Mouse (Mus musculus): ENCODE data around the gene Gmeb1. TPM values are rescaled to one million over a fixed set of nuclear protein-coding genes. Genes with fewer than 3 reads are reported as not detected.

Gene Gmeb1
- polyA plus RNA-seq, 1 experiment from 2014 or later: 17.0 TPM

GRCm38 (mm10) chr4:132266835-132267349, 5.5 kb upstream of the Gmeb1 start:
- ATAC-seq (no peak), DNase-seq (ENCODE audit: low spot score) (no peak)
- Histone ChIP-seq H3K4me2 (replicated peaks; ENCODE audit: low read depth, low read length) (no peak overlapping the region), H3K9ac (replicated peaks; ENCODE audit: low read depth) (no peak overlapping the region), H3K4me3 (ENCODE audit: low read depth, low read length) (no peak overlapping the region), H3K27ac (ENCODE audit: low read length) (no peak overlapping the region), H3K36me3 (ENCODE audit: insufficient read depth, low read length) (no peaks in the 10 kb centered on the region), H3K27me3 (replicated peaks; ENCODE audit: insufficient read depth, low read length) (no peaks in the 10 kb centered on the region), H3K9me3 (ENCODE audit: low read length) (no peaks in the 10 kb centered on the region), H3K4me1 (ENCODE audit: insufficient read depth, low read depth, low read length) (peaks cover 3% of the 10 kb centered on the region; the same call in 1 of the 2 replicates)
- WGBS: 73% methylated on average over 3 of the region's 3 CpGs
- TF ChIP-seq CTCF (IDR thresholded peaks at IDR 0.05) (no peak), EP300 (IDR thresholded peaks at IDR 0.05) (no peak)

GRCm38 (mm10) chr4:132263313-132263712, 1.9 kb upstream of the Gmeb1 start:
- DNase-seq (ENCODE audit: low spot score) (no peak), ATAC-seq (no peak)
- Histone ChIP-seq H3K27ac (ENCODE audit: low read length) (no peak overlapping the region), H3K9me3 (ENCODE audit: low read length) (no peaks in the 10 kb centered on the region), H3K4me3 (ENCODE audit: low read depth, low read length) (no peak overlapping the region), H3K4me1 (ENCODE audit: insufficient read depth, low read depth, low read length) (peaks cover 11% of the 10 kb centered on the region; the same call in 1 of the 2 replicates), H3K4me2 (replicated peaks; ENCODE audit: low read depth, low read length) (no peak overlapping the region), H3K27me3 (replicated peaks; ENCODE audit: insufficient read depth, low read length) (no peaks in the 10 kb centered on the region), H3K9ac (replicated peaks; ENCODE audit: low read depth) (no peak overlapping the region), H3K36me3 (ENCODE audit: insufficient read depth, low read length) (no peaks in the 10 kb centered on the region)
- 94% methylated on average over 7 of the region's 7 CpGs for WGBS
- no peak for TF ChIP-seq EP300 (IDR thresholded peaks at IDR 0.05)
- no peak for TF ChIP-seq CTCF (IDR thresholded peaks at IDR 0.05)

- Histone ChIP-seq H3K36me3 (ENCODE audit: insufficient read depth, low read length) (no peaks in the 10 kb centered on the region), H3K4me1 (ENCODE audit: insufficient read depth, low read depth, low read length) (peaks cover 11% of the 10 kb centered on the region; the same call in 1 of the 2 replicates), H3K27ac (ENCODE audit: low read length) (no peak overlapping the region; the same call in 1 of the 2 replicates), H3K4me2 (replicated peaks; ENCODE audit: low read depth, low read length) (peak overlapping the region; percentile 85; the same call in 1 of the 2 replicates), H3K9ac (replicated peaks; ENCODE audit: low read depth) (no peak overlapping the region; the same call in 1 of the 2 replicates), H3K4me3 (ENCODE audit: low read depth, low read length) (no peak overlapping the region), H3K27me3 (replicated peaks; ENCODE audit: insufficient read depth, low read length) (no peaks in the 10 kb centered on the region), H3K9me3 (ENCODE audit: low read length) (no peaks in the 10 kb centered on the region)
- no peak for ATAC-seq
- DNase-seq (ENCODE audit: low spot score): no peak
- TF ChIP-seq EP300 (IDR thresholded peaks at IDR 0.05): no peak
- 56% methylated on average over 5 of the region's 5 CpGs for WGBS
Observed at GRCm38 (mm10) chr4:132262358-132262616, 885 bp upstream of the Gmeb1 start.

GRCm38 (mm10) chr4:132260404-132261379, 710 bp downstream of the Gmeb1 start:
- peak; percentile 95 for ATAC-seq
- Histone ChIP-seq H3K27ac (ENCODE audit: low read length) (peak overlapping the region; percentile 96), H3K9me3 (ENCODE audit: low read length) (no peaks in the 10 kb centered on the region), H3K4me3 (ENCODE audit: low read depth, low read length) (peak overlapping the region; percentile 76), H3K4me1 (ENCODE audit: insufficient read depth, low read depth, low read length) (peaks cover 11% of the 10 kb centered on the region; the same call in 1 of the 2 replicates), H3K9ac (replicated peaks; ENCODE audit: low read depth) (peak overlapping the region; percentile 94), H3K36me3 (ENCODE audit: insufficient read depth, low read length) (no peaks in the 10 kb centered on the region), H3K27me3 (replicated peaks; ENCODE audit: insufficient read depth, low read length) (no peaks in the 10 kb centered on the region), H3K4me2 (replicated peaks; ENCODE audit: low read depth, low read length) (peak overlapping the region; percentile 85)
- DNase-seq (ENCODE audit: low spot score): peak; percentile 81
- WGBS: 4% methylated on average over 31 of the region's 64 CpGs
- TF ChIP-seq CTCF (IDR thresholded peaks at IDR 0.05) (no peak), EP300 (IDR thresholded peaks at IDR 0.05) (no peak)

- Histone ChIP-seq H3K9me3 (ENCODE audit: low read length) (no peaks in the 10 kb centered on the region), H3K4me2 (replicated peaks; ENCODE audit: low read depth, low read length) (no peak overlapping the region; the same call in 1 of the 2 replicates), H3K4me1 (ENCODE audit: insufficient read depth, low read depth, low read length) (peaks cover 11% of the 10 kb centered on the region; the same call in 1 of the 2 replicates), H3K27me3 (replicated peaks; ENCODE audit: insufficient read depth, low read length) (no peaks in the 10 kb centered on the region), H3K27ac (ENCODE audit: low read length) (no peak overlapping the region), H3K9ac (replicated peaks; ENCODE audit: low read depth) (peak overlapping the region; percentile 94; the same call in 1 of the 2 replicates), H3K4me3 (ENCODE audit: low read depth, low read length) (no peak overlapping the region), H3K36me3 (ENCODE audit: insufficient read depth, low read length) (no peaks in the 10 kb centered on the region)
- WGBS: 64% methylated on average over 4 of the region's 4 CpGs
- DNase-seq (ENCODE audit: low spot score) (no peak), ATAC-seq (no peak)
- TF ChIP-seq CTCF (IDR thresholded peaks at IDR 0.05): no peak
- TF ChIP-seq EP300 (IDR thresholded peaks at IDR 0.05): no peak
Observed at GRCm38 (mm10) chr4:132259248-132259647, 2.2 kb downstream of the Gmeb1 start.

GRCm38 (mm10) chr4:132256384-132256783, 5.0 kb downstream of the Gmeb1 start:
- H3K9me3 ChIP-seq (ENCODE audit: low read length): no peaks in the 10 kb centered on the region
- no peak for TF ChIP-seq CTCF (IDR thresholded peaks at IDR 0.05)
- no peak for TF ChIP-seq EP300 (IDR thresholded peaks at IDR 0.05)
- DNase-seq (ENCODE audit: low spot score) (no peak), ATAC-seq (no peak)
- H3K36me3 ChIP-seq (ENCODE audit: insufficient read depth, low read length): 0 out of 2 replicates have a peak, but pooled peaks cover 1% of the 10 kb centered on the region
- WGBS: 85% methylated on average over 3 of the region's 3 CpGs
- H3K27ac ChIP-seq (ENCODE audit: low read length): no peak overlapping the region
- peaks cover 6% of the 10 kb centered on the region; the same call in 1 of the 2 replicates for H3K4me1 ChIP-seq (ENCODE audit: insufficient read depth, low read depth, low read length)
- H3K27me3 ChIP-seq (replicated peaks; ENCODE audit: insufficient read depth, low read length): no peaks in the 10 kb centered on the region
- no peak overlapping the region for H3K4me2 ChIP-seq (replicated peaks; ENCODE audit: low read depth, low read length)
- no peak overlapping the region for H3K4me3 ChIP-seq (ENCODE audit: low read depth, low read length)
- H3K9ac ChIP-seq (replicated peaks; ENCODE audit: low read depth): no peak overlapping the region
